Mouse (Mus musculus) embryonic facial prominence, embryonic 14.5 days (tissue): ENCODE measurements around the gene Spn. TPM values are rescaled to one million over a fixed set of nuclear protein-coding genes. Genes with fewer than 3 reads are reported as not detected.
"Not testable (repeated sequence)": the region's sequence is repeated elsewhere in the genome, so short reads cannot be mapped to it uniquely, and the experiment has no call there.

Experiments used
- ATAC-seq: fragments of 200-750 bp; cut with Nextera tagmentation; 2 replicates; pipeline ENCODE4 v1.8.0; 2017; ENCODE audit warnings: low read depth, moderate number of reproducible peaks, moderate TSS enrichment
- DNase-seq: peaks from one replicate; pipeline ENCODE4 v3.0.0-alpha.2; 2015; ENCODE audit warnings: low spot score
- H3K27ac ChIP-seq: fragments of 300-500 bp; sonication (generic); replicated peaks from 2 replicates; pipeline ENCODE4 v1.5.1; 2014; ENCODE audit warnings: low read depth, mild to moderate bottlenecking, low read length, moderate library complexity
- H3K27me3 ChIP-seq: fragments of 300-500 bp; sonication (generic); replicated peaks from 2 replicates; pipeline ENCODE4 v1.6.1; 2014; ENCODE audit warnings: low read length; ENCODE audit not compliant: control insufficient read depth, insufficient read depth
- H3K36me3 ChIP-seq: fragments of 300-500 bp; sonication (generic); 2 replicates; pipeline ENCODE4 v1.6.1; 2014; ENCODE audit warnings: low read length, mixed read lengths; ENCODE audit not compliant: control insufficient read depth, insufficient read depth
- H3K4me1 ChIP-seq: fragments of 300-500 bp; sonication (generic); 2 replicates; pipeline ENCODE4 v1.6.1; 2014; ENCODE audit warnings: antibody characterized with exemption, low read length; ENCODE audit not compliant: control insufficient read depth, insufficient read depth
- H3K4me2 ChIP-seq: fragments of 300-500 bp; sonication (generic); 2 replicates; pipeline ENCODE4 v1.6.1; 2014; ENCODE audit warnings: low read depth, mild to moderate bottlenecking, low read length, moderate library complexity, mixed read lengths
- H3K4me3 ChIP-seq: fragments of 300-500 bp; sonication (generic); 2 replicates; pipeline ENCODE4 v1.5.1; 2014; ENCODE audit warnings: low read depth, mild to moderate bottlenecking, low read length
- H3K9ac ChIP-seq: fragments of 300-500 bp; sonication (generic); 2 replicates; pipeline ENCODE4 v1.6.1; 2014; ENCODE audit warnings: low read depth, mild to moderate bottlenecking, low read length, moderate library complexity, mixed read lengths
- H3K9me3 ChIP-seq: fragments of 300-500 bp; sonication (generic); 2 replicates; pipeline ENCODE4 v1.6.1; 2016; ENCODE audit warnings: low read length; ENCODE audit not compliant: control insufficient read depth
- WGBS: fragments of 180-500 bp; shearing (Covaris S2); extraction: QIAGEN DNeasy Blood & Tissue Kit; methylation state at CpG from one replicate; pipeline ENCODE4 v1.1.7; 2014; 5-methylcytosine and 5-hydroxymethylcytosine counted together
- polyA plus RNA-seq: library from polyadenylated mRNA; unstranded; fragments of >200 nt; fragmentation: Nextera tagmentation; extraction: Ambion mirVana; gene quantifications from 2 replicates; pipeline ENCODE4 v1.2.1, GENCODE M21; 2014

Spn gene
- polyA plus RNA-seq, result 0.32 and 0.34 TPM in 2 replicates

DNA sequence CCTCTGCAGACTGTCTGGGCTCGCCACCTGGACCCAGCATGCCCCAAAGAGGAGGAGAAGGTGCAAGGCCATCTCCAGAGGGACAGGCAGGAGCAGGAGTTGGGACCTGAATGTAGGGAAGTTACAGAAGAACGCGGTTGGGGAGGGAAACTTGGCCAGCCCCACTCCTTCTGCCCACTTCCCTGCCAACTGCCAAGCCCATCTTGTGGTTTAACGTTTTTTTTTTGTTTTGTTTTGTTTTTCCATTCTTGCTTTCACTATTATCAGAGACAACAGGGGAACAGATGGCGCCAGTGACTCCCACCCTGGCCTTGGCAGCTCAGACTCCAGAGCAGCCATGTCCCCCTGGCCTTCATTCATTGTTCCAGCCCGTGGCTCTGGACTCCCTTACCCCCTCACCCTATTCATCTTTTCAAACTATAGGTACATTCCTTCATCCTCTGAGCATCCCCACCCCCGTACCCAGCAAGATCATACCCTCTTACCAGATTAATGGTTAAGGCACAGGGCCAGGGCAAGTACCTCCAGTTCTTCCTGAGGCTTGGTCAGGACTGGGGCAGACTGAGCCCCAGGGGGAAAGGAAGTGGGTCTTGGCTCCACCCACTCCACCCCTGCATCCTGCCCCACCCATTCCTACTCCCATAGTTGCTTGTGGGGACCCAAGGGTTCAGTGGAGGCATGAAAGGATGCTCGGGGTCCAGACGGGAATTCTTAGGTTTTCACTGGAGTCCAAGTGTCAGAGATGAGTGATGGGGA lies at the start of gene Spn:
Spn (minus strand) TSS at position 562 of the 756 bp plus-strand sequence.
- DNase-seq, result no peak
- Histone ChIP-seq H3K9ac (no peak within 1 kb of the TSS), H3K9me3 (no peaks in the 10 kb centered on the region), H3K27ac (no peak within 1 kb of the TSS), H3K27me3 (no peaks in the 10 kb centered on the region), H3K4me1 (no peaks in the 10 kb centered on the region), H3K36me3 (no peaks in the 10 kb centered on the region), H3K4me2 (no peak within 1 kb of the TSS), H3K4me3 (no peak within 1 kb of the TSS)
- no peak for ATAC-seq
- WGBS, result 68% methylated on average over 9 of the region's 9 CpGs

DNA sequence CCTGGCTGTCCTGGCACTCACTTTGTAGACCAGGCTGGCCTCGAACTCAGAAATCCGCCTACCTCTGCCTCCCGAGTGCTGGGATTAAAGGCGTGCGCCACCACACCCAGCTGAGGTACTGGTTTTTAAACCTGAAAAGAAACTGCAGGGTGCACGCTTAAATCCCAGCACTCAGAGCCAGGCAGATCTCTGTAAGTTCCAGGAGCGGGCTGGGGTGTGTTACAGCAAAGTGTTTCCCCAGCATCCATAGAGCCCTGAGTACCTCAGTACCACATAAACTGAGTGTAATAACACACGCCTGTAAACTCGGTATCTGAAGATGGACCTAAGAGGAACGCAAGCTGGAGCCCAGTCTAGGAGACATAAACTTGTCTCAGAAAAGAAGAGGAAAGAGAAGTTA lies 49.7 kb upstream of the Spn start:
- no peaks in the 10 kb centered on the region for H3K4me1 ChIP-seq
- H3K9me3 ChIP-seq, result no peaks in the 10 kb centered on the region
- DNase-seq, result no peak
- H3K27ac ChIP-seq, result no peak overlapping the region
- no peak overlapping the region for H3K4me2 ChIP-seq
- H3K9ac ChIP-seq, result no peak overlapping the region
- 69% methylated on average over 9 of the region's 10 CpGs for WGBS
- no peak overlapping the region for H3K4me3 ChIP-seq
- no peak for ATAC-seq
- H3K27me3 ChIP-seq, result no peaks in the 10 kb centered on the region
- H3K36me3 ChIP-seq, result peaks cover 13% of the 10 kb centered on the region

DNA sequence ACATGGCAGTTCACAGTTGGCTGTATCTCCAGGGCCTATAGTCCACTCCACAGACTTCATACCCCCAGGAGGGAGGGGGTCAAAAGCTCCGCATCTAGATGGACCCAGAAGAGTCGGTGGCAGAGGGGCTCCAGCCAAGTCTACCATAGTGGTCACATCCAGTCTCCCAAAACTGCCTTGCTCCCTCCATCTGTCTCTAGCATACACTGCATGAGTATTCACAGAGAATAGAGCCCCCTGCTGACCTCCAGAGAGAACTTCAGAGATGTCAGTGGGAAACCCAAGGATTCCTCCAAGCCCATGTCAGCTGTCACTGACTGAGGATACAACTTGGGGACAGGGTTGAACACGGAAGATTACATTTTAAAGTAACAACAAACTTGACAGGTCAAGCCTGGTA lies 48.0 kb upstream of the Spn start:
- H3K9me3 ChIP-seq, result no peaks in the 10 kb centered on the region
- H3K4me3 ChIP-seq, result no peak overlapping the region
- WGBS, result 61% methylated on average over 3 of the region's 3 CpGs
- H3K9ac ChIP-seq, result no peak overlapping the region
- no peaks in the 10 kb centered on the region for H3K27me3 ChIP-seq
- DNase-seq (peak; percentile 54), ATAC-seq (0 out of 2 replicates have a peak, but pooled peaks have one; percentile 16)
- no peaks in the 10 kb centered on the region for H3K4me1 ChIP-seq
- no peak overlapping the region for H3K4me2 ChIP-seq
- H3K36me3 ChIP-seq, result no peaks in the 10 kb centered on the region
- no peak overlapping the region for H3K27ac ChIP-seq

GRCm38 (mm10) chr7:127184720-127185119 lies 47.1 kb upstream of the Spn start:
- Histone ChIP-seq H3K4me2 (no peak overlapping the region), H3K27ac (no peak overlapping the region), H3K27me3 (no peaks in the 10 kb centered on the region), H3K9me3 (no peaks in the 10 kb centered on the region), H3K4me3 (no peak overlapping the region), H3K4me1 (no peaks in the 10 kb centered on the region), H3K36me3 (no peaks in the 10 kb centered on the region), H3K9ac (no peak overlapping the region)
- ATAC-seq (no peak), DNase-seq (no peak)
- WGBS, result 60% methylated on average over 1 of the region's 1 CpGs

DNA sequence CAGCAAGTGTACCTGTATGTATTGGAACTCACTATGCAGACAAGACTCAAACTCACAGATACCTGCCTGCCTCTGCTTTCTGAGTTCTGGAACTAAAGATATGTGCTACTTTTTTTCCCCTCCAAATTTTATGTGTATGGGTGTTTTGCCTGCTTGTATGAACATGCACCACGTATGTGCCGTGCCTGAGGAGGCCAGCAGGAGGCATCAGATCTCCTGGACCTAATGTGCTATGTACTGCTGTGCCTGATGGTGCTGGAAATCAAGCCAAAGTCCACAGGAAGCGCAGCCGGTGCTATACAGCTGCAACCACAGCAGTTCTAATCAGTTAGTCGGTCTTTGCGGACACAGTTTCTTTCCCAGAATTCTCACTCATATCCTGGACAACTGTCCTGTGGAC lies 46.2 kb upstream of the Spn start:
- no peaks in the 10 kb centered on the region for H3K36me3 ChIP-seq
- peaks cover 3% of the 10 kb centered on the region; the same call in 1 of the 2 replicates for H3K9me3 ChIP-seq
- no peak overlapping the region for H3K4me2 ChIP-seq
- no peaks in the 10 kb centered on the region for H3K4me1 ChIP-seq
- ATAC-seq, result no peak
- no peak overlapping the region for H3K27ac ChIP-seq
- H3K9ac ChIP-seq, result no peak overlapping the region
- H3K27me3 ChIP-seq, result no peaks in the 10 kb centered on the region
- no peak for DNase-seq
- WGBS, result 66% methylated on average over 6 of the region's 6 CpGs
- no peak overlapping the region for H3K4me3 ChIP-seq

- no peak overlapping the region for H3K4me3 ChIP-seq
Measured at GRCm38 (mm10) chr7:127183345-127183744, 45.7 kb upstream of the Spn start.

GRCm38 (mm10) chr7:127181724-127182123 lies 44.1 kb upstream of the Spn start:
- H3K9me3 ChIP-seq, H3K36me3 ChIP-seq, H3K4me1 ChIP-seq, H3K27ac ChIP-seq, H3K4me3 ChIP-seq, H3K9ac ChIP-seq, H3K4me2 ChIP-seq, H3K27me3 ChIP-seq, ATAC-seq, DNase-seq: not testable (repeated sequence)
- 44% methylated on average over 3 of the region's 3 CpGs for WGBS

More at GRCm38 (mm10) chr7:127183345-127183744, 45.7 kb upstream of the Spn start:
- no peak overlapping the region for H3K27ac ChIP-seq
- H3K27me3 ChIP-seq, result no peaks in the 10 kb centered on the region
- H3K9ac ChIP-seq, result no peak overlapping the region
- H3K36me3 ChIP-seq, result no peaks in the 10 kb centered on the region
- H3K4me2 ChIP-seq, result no peak overlapping the region
- ATAC-seq (no peak), DNase-seq (no peak)
- WGBS, result 76% methylated on average over 8 of the region's 8 CpGs
- no peaks in the 10 kb centered on the region for H3K4me1 ChIP-seq
- peaks cover 3% of the 10 kb centered on the region; the same call in 1 of the 2 replicates for H3K9me3 ChIP-seq

DNA sequence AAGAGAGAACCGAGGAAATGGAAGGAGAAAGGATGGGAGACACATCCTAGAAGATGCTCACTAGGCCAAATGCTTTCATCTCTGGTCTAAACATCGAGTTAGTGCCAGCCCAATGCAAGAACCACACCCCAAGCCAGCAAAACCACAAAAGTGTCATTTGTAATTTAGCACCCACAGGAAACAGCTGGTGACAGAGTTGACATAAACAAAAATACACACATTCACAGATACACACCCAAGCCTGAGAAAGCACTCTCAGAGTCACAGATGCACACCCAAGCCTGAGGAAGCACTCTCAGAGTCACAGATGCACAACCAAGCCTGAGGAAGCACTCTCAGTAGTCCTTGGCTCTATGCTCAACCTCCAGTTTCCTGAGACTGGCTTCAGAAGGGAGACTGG lies 43.2 kb upstream of the Spn start:
- H3K9ac ChIP-seq, result no peak overlapping the region
- H3K9me3 ChIP-seq, result peaks cover 3% of the 10 kb centered on the region; the same call in 1 of the 2 replicates
- no peak for ATAC-seq
- 67% methylated on average over 2 of the region's 2 CpGs for WGBS
- no peak overlapping the region for H3K4me2 ChIP-seq
- no peaks in the 10 kb centered on the region for H3K4me1 ChIP-seq
- peak; percentile 12 for DNase-seq
- no peak overlapping the region for H3K27ac ChIP-seq
- no peak overlapping the region for H3K4me3 ChIP-seq
- no peaks in the 10 kb centered on the region for H3K36me3 ChIP-seq
- H3K27me3 ChIP-seq, result no peaks in the 10 kb centered on the region

DNA sequence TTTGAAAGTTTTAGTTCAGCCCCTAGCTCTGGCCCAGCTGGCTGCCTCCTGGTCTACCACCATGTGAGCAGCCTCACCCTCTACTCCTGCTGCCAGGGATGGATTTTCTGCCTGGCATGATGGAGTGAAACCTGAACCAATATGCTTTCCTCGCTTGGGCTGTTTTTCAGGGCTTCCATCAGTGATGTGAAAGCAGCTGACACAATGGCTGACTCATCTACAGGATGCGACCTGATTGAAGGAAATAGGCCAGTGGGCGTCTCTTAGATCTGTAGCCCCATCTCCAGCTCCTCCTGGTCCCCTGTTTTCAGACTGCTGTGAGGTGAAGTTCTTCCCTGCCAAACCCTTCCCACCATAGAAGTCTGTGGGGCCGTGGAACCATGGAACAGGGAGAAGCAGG lies 39.3 kb upstream of the Spn start:
- Histone ChIP-seq H3K4me3 (no peak overlapping the region), H3K9me3 (peaks cover 3% of the 10 kb centered on the region; the same call in 1 of the 2 replicates), H3K4me2 (no peak overlapping the region), H3K36me3 (no peaks in the 10 kb centered on the region), H3K27me3 (no peaks in the 10 kb centered on the region), H3K27ac (no peak overlapping the region), H3K4me1 (no peaks in the 10 kb centered on the region), H3K9ac (no peak overlapping the region)
- ATAC-seq, result no peak
- DNase-seq, result no peak
- WGBS, result 67% methylated on average over 4 of the region's 4 CpGs
